Mouse (Mus musculus) kidney, embryonic 14.5 days (tissue): ENCODE data around the gene Sprn. TPM values are rescaled to one million over a fixed set of nuclear protein-coding genes. Genes with fewer than 3 reads are reported as not detected.
"Not testable (repeated sequence)": the region's sequence is repeated elsewhere in the genome, so short reads cannot be mapped to it uniquely, and the experiment has no call there.

Source experiments
- ATAC-seq: fragments of 200-750 bp; cut with Nextera tagmentation; 2 replicates; pipeline ENCODE4 v1.8.0; 2017; ENCODE audit warnings: moderate number of reproducible peaks, mild to moderate bottlenecking, moderate TSS enrichment, moderate library complexity; ENCODE audit not compliant: low FRiP score, low TSS enrichment
- H3K27ac ChIP-seq: fragments of 300-500 bp; sonication (generic); 2 replicates; pipeline ENCODE4 v1.5.1; 2014; ENCODE audit warnings: low read depth, mild to moderate bottlenecking, low read length, moderate library complexity, mixed read lengths
- H3K27me3 ChIP-seq: fragments of 300-500 bp; sonication (generic); 2 replicates; pipeline ENCODE4 v1.6.1; 2014; ENCODE audit warnings: mild to moderate bottlenecking, low read length; ENCODE audit not compliant: control insufficient read depth, insufficient read depth
- H3K36me3 ChIP-seq: fragments of 300-500 bp; sonication (generic); 2 replicates; pipeline ENCODE4 v1.6.1; 2014; ENCODE audit warnings: low read length, mixed read lengths; ENCODE audit not compliant: control insufficient read depth, insufficient read depth
- H3K4me1 ChIP-seq: fragments of 300-500 bp; sonication (generic); 2 replicates; pipeline ENCODE4 v1.6.1; 2014; ENCODE audit warnings: low read length, mixed read lengths; ENCODE audit not compliant: control insufficient read depth, insufficient read depth
- H3K4me2 ChIP-seq: fragments of 300-500 bp; sonication (generic); replicated peaks from 2 replicates; pipeline ENCODE4 v1.6.1; 2014; ENCODE audit warnings: low read depth, mild to moderate bottlenecking, low read length
- H3K4me3 ChIP-seq: fragments of 300-500 bp; sonication (generic); 2 replicates; pipeline ENCODE4 v1.5.1; 2014; ENCODE audit warnings: mild to moderate bottlenecking, low read length
- H3K9ac ChIP-seq: fragments of 300-500 bp; sonication (generic); 2 replicates; pipeline ENCODE4 v1.6.1; 2014; ENCODE audit warnings: low read depth, mild to moderate bottlenecking, low read length, moderate library complexity
- H3K9me3 ChIP-seq: fragments of 300-500 bp; sonication (generic); 2 replicates; pipeline ENCODE4 v1.6.1; 2016; ENCODE audit warnings: low read length; ENCODE audit not compliant: control insufficient read depth
- WGBS: fragments of 180-500 bp; shearing (Covaris S2); extraction: QIAGEN DNeasy Blood & Tissue Kit; methylation state at CpG from one replicate; pipeline ENCODE4 v1.1.7; 2014; 5-methylcytosine and 5-hydroxymethylcytosine counted together
- polyA plus RNA-seq: library from polyadenylated mRNA; unstranded; fragments of >200 nt; fragmentation: Nextera tagmentation; extraction: Ambion mirVana; gene quantifications from 2 replicates; pipeline ENCODE4 v1.2.1, GENCODE M21; 2014

Gene Sprn
- polyA plus RNA-seq, 1 experiment from 2014 or later = 0.14 TPM

GRCm38 (mm10) chr7:140135106-140135770 lies 19.4 kb downstream of the Sprn start:
- H3K27me3 ChIP-seq = no peaks in the 10 kb centered on the region
- H3K4me3 ChIP-seq = no peak overlapping the region
- WGBS = 88% methylated on average over 5 of the region's 5 CpGs
- H3K36me3 ChIP-seq = peaks cover 7% of the 10 kb centered on the region; the same call in 1 of the 2 replicates
- H3K4me2 ChIP-seq = no peak overlapping the region
- H3K27ac ChIP-seq = no peak overlapping the region
- no peaks in the 10 kb centered on the region for H3K9me3 ChIP-seq
- H3K9ac ChIP-seq = no peak overlapping the region
- H3K4me1 ChIP-seq = no peaks in the 10 kb centered on the region
- no peak for ATAC-seq

- H3K9ac ChIP-seq, H3K4me3 ChIP-seq, H3K4me1 ChIP-seq, H3K9me3 ChIP-seq, H3K4me2 ChIP-seq, H3K27me3 ChIP-seq, H3K27ac ChIP-seq, ATAC-seq: not testable (repeated sequence)
- peaks cover 18% of the 10 kb centered on the region; the same call in 1 of the 2 replicates for H3K36me3 ChIP-seq
- WGBS = 94% methylated on average over 3 of the region's 7 CpGs
Measured at GRCm38 (mm10) chr7:140134033-140134432, 20.6 kb downstream of the Sprn start.

GRCm38 (mm10) chr7:140132184-140132583 lies 22.5 kb downstream of the Sprn start:
- WGBS = 89% methylated on average over 7 of the region's 7 CpGs

GRCm38 (mm10) chr7:140127911-140128310 lies 26.8 kb downstream of the Sprn start:
- H3K27ac ChIP-seq = no peak overlapping the region
- no peak for ATAC-seq
- H3K9ac ChIP-seq = no peak overlapping the region
- no peaks in the 10 kb centered on the region for H3K9me3 ChIP-seq
- peaks cover 18% of the 10 kb centered on the region; the same call in 1 of the 2 replicates for H3K36me3 ChIP-seq
- H3K4me3 ChIP-seq = no peak overlapping the region
- no peak overlapping the region for H3K4me2 ChIP-seq
- H3K4me1 ChIP-seq = peaks cover 4% of the 10 kb centered on the region
- H3K27me3 ChIP-seq = no peaks in the 10 kb centered on the region
- 86% methylated on average over 2 of the region's 2 CpGs for WGBS

More at GRCm38 (mm10) chr7:140132184-140132583, 22.5 kb downstream of the Sprn start:
- ATAC-seq, H3K4me2 ChIP-seq, H3K27ac ChIP-seq, H3K4me1 ChIP-seq, H3K9ac ChIP-seq, H3K4me3 ChIP-seq, H3K9me3 ChIP-seq, H3K27me3 ChIP-seq: not testable (repeated sequence)
- peaks cover 18% of the 10 kb centered on the region; the same call in 1 of the 2 replicates for H3K36me3 ChIP-seq

GRCm38 (mm10) chr7:140126934-140127333 lies 27.7 kb downstream of the Sprn start:
- ATAC-seq = no peak
- H3K27ac ChIP-seq = no peak overlapping the region
- peaks cover 18% of the 10 kb centered on the region; the same call in 1 of the 2 replicates for H3K36me3 ChIP-seq
- peaks cover 4% of the 10 kb centered on the region for H3K4me1 ChIP-seq
- H3K9ac ChIP-seq = no peak overlapping the region
- no peaks in the 10 kb centered on the region for H3K27me3 ChIP-seq
- no peaks in the 10 kb centered on the region for H3K9me3 ChIP-seq
- no peak overlapping the region for H3K4me3 ChIP-seq
- 92% methylated on average over 3 of the region's 3 CpGs for WGBS
- H3K4me2 ChIP-seq = no peak overlapping the region; the same call in 1 of the 2 replicates

- Histone ChIP-seq H3K4me1 (peaks cover 4% of the 10 kb centered on the region), H3K9me3 (no peaks in the 10 kb centered on the region), H3K4me3 (peak overlapping the region; percentile 65), H3K27ac (no peak overlapping the region), H3K9ac (peak overlapping the region; percentile 77), H3K27me3 (no peaks in the 10 kb centered on the region), H3K4me2 (peak overlapping the region; percentile 81), H3K36me3 (peaks cover 18% of the 10 kb centered on the region; the same call in 1 of the 2 replicates)
- WGBS = 4% methylated on average over 5 of the region's 5 CpGs
- 0 out of 2 replicates have a peak, but pooled peaks have one; percentile 3 for ATAC-seq
Measured at GRCm38 (mm10) chr7:140126022-140126350, 28.7 kb downstream of the Sprn start.

- peak overlapping the region; percentile 65 for H3K4me3 ChIP-seq
- ATAC-seq = peak; percentile 99
- no peaks in the 10 kb centered on the region for H3K27me3 ChIP-seq
- peak overlapping the region; percentile 81 for H3K4me2 ChIP-seq
- no peaks in the 10 kb centered on the region for H3K9me3 ChIP-seq
- peak overlapping the region; percentile 77 for H3K9ac ChIP-seq
- peaks cover 14% of the 10 kb centered on the region; the same call in 1 of the 2 replicates for H3K36me3 ChIP-seq
- H3K27ac ChIP-seq = no peak overlapping the region
- WGBS = 2% methylated on average over 40 of the region's 40 CpGs
- H3K4me1 ChIP-seq = peaks cover 4% of the 10 kb centered on the region
Measured at GRCm38 (mm10) chr7:140125278-140126021, 29.2 kb downstream of the Sprn start.

GRCm38 (mm10) chr7:140124382-140124781 lies 30.3 kb downstream of the Sprn start:
- WGBS = 95% methylated on average over 1 of the region's 1 CpGs
- peaks cover 4% of the 10 kb centered on the region for H3K4me1 ChIP-seq

GRCm38 (mm10) chr7:140122765-140123164 lies 31.9 kb downstream of the Sprn start:
- Histone ChIP-seq H3K4me1 (peaks cover 4% of the 10 kb centered on the region), H3K36me3 (no peaks in the 10 kb centered on the region), H3K9me3 (no peaks in the 10 kb centered on the region), H3K9ac (no peak overlapping the region), H3K27ac (no peak overlapping the region), H3K27me3 (no peaks in the 10 kb centered on the region), H3K4me3 (no peak overlapping the region), H3K4me2 (no peak overlapping the region)
- ATAC-seq = no peak
- whole genome bisulfite sequencing = 43% methylated on average over 4 of the region's 4 CpGs

More at GRCm38 (mm10) chr7:140124382-140124781, 30.3 kb downstream of the Sprn start:
- H3K9ac ChIP-seq = no peak overlapping the region
- no peak for ATAC-seq
- H3K9me3 ChIP-seq = no peaks in the 10 kb centered on the region
- no peak overlapping the region for H3K4me2 ChIP-seq
- H3K4me3 ChIP-seq = no peak overlapping the region
- peaks cover 4% of the 10 kb centered on the region; the same call in 1 of the 2 replicates for H3K36me3 ChIP-seq
- no peaks in the 10 kb centered on the region for H3K27me3 ChIP-seq
- no peak overlapping the region for H3K27ac ChIP-seq
